Mouse (Mus musculus) left cerebral cortex, postnatal 36 days (tissue): ENCODE results near the gene Ahsg. TPM values are rescaled to one million over a fixed set of nuclear protein-coding genes. Genes with fewer than 3 reads are reported as not detected.
"Not testable (repeated sequence)": the region's sequence is repeated elsewhere in the genome, so short reads cannot be mapped to it uniquely, and the experiment has no call there.

ENCODE experiments used
- DNase-seq, 2 experiments: peaks; one replicate each; pipeline ENCODE4 v3.0.0; 2021 to 2022; ENCODE audit warnings: low spot score in 2 of 2, mixed read lengths in 1 of 2
- intact Hi-C: fragments of 180-260 bp; cut with DNase I; formaldehyde crosslinking; loops from one replicate; pipeline ENCODE4 v1.15.1; 2025
- total RNA-seq, 2 experiments: library from RNA; stranded (reverse); gene quantifications; 2 replicates each; pipeline ENCODE4 v1.2.3; 2021

Gene Ahsg
- total RNA-seq, 2 experiments from 2014 or later: not detected

DNA sequence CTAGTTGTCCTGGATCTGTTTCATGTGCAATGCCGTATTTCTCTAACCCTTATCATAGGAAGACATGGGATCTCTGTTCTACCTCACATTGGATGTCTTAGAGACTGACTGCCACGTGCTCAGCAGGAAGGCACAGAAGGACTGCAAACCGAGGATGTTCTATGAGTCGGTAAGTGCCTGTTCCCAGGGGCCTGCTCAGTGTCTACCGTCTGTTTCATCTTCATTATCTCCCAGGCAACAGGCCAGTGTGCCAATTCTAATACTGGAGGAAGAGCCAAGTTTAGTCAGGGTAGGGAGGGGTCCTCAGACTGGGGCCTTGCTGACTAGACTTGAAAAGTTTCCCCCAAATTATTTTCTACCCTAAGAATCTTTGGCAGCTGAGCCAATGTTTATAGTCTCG lies 38.5 kb downstream of the Ahsg start:
- no peak for DNase-seq
- intact Hi-C loops: no loop called here

GRCm38 (mm10) chr16:22931431-22932200 lies 40.5 kb downstream of the Ahsg start:
- intact Hi-C loops: no loop called here
- DNase-seq: no peak

GRCm38 (mm10) chr16:22937631-22938030 lies 46.6 kb downstream of the Ahsg start:
- intact Hi-C loops: no loop called here

GRCm38 (mm10) chr16:22938541-22938940 lies 47.5 kb downstream of the Ahsg start:
- no peak for DNase-seq
- intact Hi-C loops: no loop called here

More at GRCm38 (mm10) chr16:22937631-22938030, 46.6 kb downstream of the Ahsg start:
- no peak for DNase-seq

DNA sequence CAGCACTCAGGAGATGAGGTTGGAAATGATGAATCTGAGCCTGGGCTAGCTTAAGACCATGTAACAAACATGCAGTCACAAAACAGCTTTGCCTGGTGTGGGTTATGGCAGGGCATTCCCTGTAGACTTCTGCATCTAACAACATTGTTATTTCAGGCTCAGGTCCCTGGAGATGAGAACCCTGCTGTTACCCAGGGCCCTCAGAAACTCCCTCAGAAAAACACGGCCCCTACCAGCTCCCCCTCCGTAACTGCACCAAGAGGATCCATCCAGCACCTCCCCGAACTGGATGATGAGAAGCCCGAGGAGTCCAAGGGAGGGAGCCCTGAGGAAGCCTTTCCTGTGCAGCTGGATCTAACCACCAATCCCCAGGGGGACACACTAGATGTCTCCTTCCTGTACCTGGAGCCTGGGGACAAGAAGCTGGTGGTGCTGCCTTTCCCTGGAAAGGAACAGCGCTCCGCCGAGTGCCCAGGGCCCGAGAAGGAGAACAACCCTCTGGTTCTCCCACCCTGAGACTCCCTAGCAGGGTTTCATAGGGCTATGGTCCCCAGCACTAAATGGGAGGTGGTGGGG lies 48.1 kb downstream of the Ahsg start:
- intact Hi-C loops: no loop called here
- DNase-seq: no peak

- intact Hi-C loops, DNase-seq: not testable (repeated sequence)
Observed at GRCm38 (mm10) chr16:22941825-22942476, 50.9 kb downstream of the Ahsg start.

GRCm38 (mm10) chr16:22947371-22947770 lies 56.3 kb downstream of the Ahsg start:
- intact Hi-C loops: no loop called here
- no peak for DNase-seq

Other genes with a start within 250 kb of the Ahsg start
- 10 to 100 TPM; 46.3 to 64.0 TPM for gene Dgkg, start 234.1 kb upstream of the Ahsg start, total RNA-seq
- not detected for gene Crygs, start 79.7 kb upstream of the Ahsg start, total RNA-seq
- gene Tbccd1, start 33.6 kb upstream of the Ahsg start, total RNA-seq: 10 to 100 TPM; 13.8 to 16.3 TPM
- gene Dnajb11, start 33.4 kb upstream of the Ahsg start, total RNA-seq: 10 to 100 TPM; 64.7 to 71.8 TPM
- not detected for gene Fetub, start 27.1 kb downstream of the Ahsg start, total RNA-seq
- not detected for gene Hrg, start 59.8 kb downstream of the Ahsg start, total RNA-seq
- not detected for gene Kng2, start 138.2 kb downstream of the Ahsg start, total RNA-seq
- gene Kng1, start 166.6 kb downstream of the Ahsg start, total RNA-seq: not detected
- gene Eif4a2, start 216.2 kb downstream of the Ahsg start, total RNA-seq: 100 to 1,000 TPM; 863 to 878 TPM
- 1 to 10 TPM; 6.8 to 7.3 TPM for gene Rfc4, start 236.5 kb downstream of the Ahsg start, total RNA-seq